ENCODE assay signal across 18 mouse cellular contexts in genomic region chr4:136917165-136917524, GRCm38 (mm10). TPM values are rescaled to one million over a fixed set of nuclear protein-coding genes. Genes with fewer than 3 reads are reported as not detected.
DNase-seq lines count a peak whose midpoint lies in the region; ATAC-seq and TF ChIP-seq lines count a peak whose summit lies in the region.
"Had no signal": no experiment of that assay in that cellular context is flagged by ENCODE, and none has a peak within 500 bp of the region (broad histone marks: within the 10 kb centered on the region; RNA-seq: fewer than 3 reads in every experiment).

No protein-coding gene starts in this region.

- 55% methylated on average over 7 of the region's 7 CpGs for WGBS in forebrain, embryonic 10.5 days
- 23% methylated on average over 7 of the region's 7 CpGs for WGBS in forebrain, postnatal 0 days
- 31% methylated on average over 5 of the region's 7 CpGs for WGBS in forebrain, embryonic 14.5 days
- 40% methylated on average over 7 of the region's 7 CpGs for WGBS in midbrain, embryonic 16.5 days

- H3K27ac ChIP-seq in forebrain, embryonic 10.5 days = 0 out of 2 replicates have a peak overlapping the region, but pooled peaks have one; percentile 26
- no peak overlapping the region for H3K27ac ChIP-seq in forebrain, postnatal 0 days (ENCODE audit: low read depth, low read length)
- H3K27ac ChIP-seq in forebrain, embryonic 14.5 days (ENCODE audit: low read depth, low read length) = 0 out of 2 replicates have a peak overlapping the region, but pooled peaks have one; percentile 50
- H3K27ac ChIP-seq in midbrain, embryonic 16.5 days (ENCODE audit: low read length) = peak overlapping the region; percentile 47
- H3K27ac ChIP-seq: heart, embryonic 10.5 days; intestine, embryonic 15.5 days had no signal

- no peaks in the 10 kb centered on the region for H3K36me3 ChIP-seq in forebrain, embryonic 10.5 days (replicated peaks)
- H3K36me3 ChIP-seq in forebrain, postnatal 0 days (ENCODE audit: insufficient read depth) = no peaks in the 10 kb centered on the region
- no peaks in the 10 kb centered on the region for H3K36me3 ChIP-seq in forebrain, embryonic 14.5 days (ENCODE audit: control insufficient read depth, insufficient read depth, low read length)
- no peaks in the 10 kb centered on the region for H3K36me3 ChIP-seq in midbrain, embryonic 16.5 days (ENCODE audit: control insufficient read depth, insufficient read depth, low read length)
- H3K36me3 ChIP-seq: heart, embryonic 10.5 days; intestine, embryonic 15.5 days had no signal

- no peak overlapping the region for H3K9ac ChIP-seq in forebrain, postnatal 0 days
- H3K9ac ChIP-seq in forebrain, embryonic 14.5 days (ENCODE audit: low read length) = no peak overlapping the region
- peak overlapping the region; percentile 43; the same call in 1 of the 2 replicates for H3K9ac ChIP-seq in midbrain, embryonic 16.5 days (ENCODE audit: low read depth, low read length)
- H3K9ac ChIP-seq: intestine, embryonic 15.5 days had no signal

- intact Hi-C loops in left cerebral cortex, postnatal 4 days (cut with DNase I) = no loop called here
- intact Hi-C loops in left cerebral cortex, postnatal 14 days (cut with DNase I) = no loop called here

- TF ChIP-seq CTCF in forebrain, postnatal 0 days (IDR thresholded peaks at IDR 0.05; ENCODE audit: low read depth) = no peak

- no peak for ATAC-seq in forebrain, postnatal 0 days
- ATAC-seq in forebrain, embryonic 14.5 days = no peak
- ATAC-seq in midbrain, embryonic 16.5 days = no peak
- ATAC-seq: intestine, embryonic 15.5 days had no signal

- no peaks in the 10 kb centered on the region for H3K9me3 ChIP-seq in forebrain, embryonic 10.5 days
- no peaks in the 10 kb centered on the region for H3K9me3 ChIP-seq in forebrain, postnatal 0 days (ENCODE audit: low read length)
- no peaks in the 10 kb centered on the region for H3K9me3 ChIP-seq in forebrain, embryonic 14.5 days (replicated peaks; ENCODE audit: control insufficient read depth, low read length)
- no peaks in the 10 kb centered on the region for H3K9me3 ChIP-seq in midbrain, embryonic 16.5 days (replicated peaks; ENCODE audit: control insufficient read depth, low read length, poor library complexity, severe bottlenecking)
- H3K9me3 ChIP-seq: heart, embryonic 10.5 days; intestine, embryonic 15.5 days had no signal

- H3K27me3 ChIP-seq in forebrain, embryonic 10.5 days (ENCODE audit: poor library complexity, severe bottlenecking) = peaks cover 18% of the 10 kb centered on the region
- H3K27me3 ChIP-seq in forebrain, postnatal 0 days (ENCODE audit: insufficient read depth, low read length) = peaks cover 4% of the 10 kb centered on the region; the same call in 1 of the 2 replicates
- no peaks in the 10 kb centered on the region for H3K27me3 ChIP-seq in forebrain, embryonic 14.5 days (replicated peaks; ENCODE audit: control insufficient read depth, insufficient read depth, low read length)
- no peaks in the 10 kb centered on the region; the same call in 1 of the 2 replicates for H3K27me3 ChIP-seq in midbrain, embryonic 16.5 days (ENCODE audit: control insufficient read depth, insufficient read depth, low read depth, low read length)

- H3K4me3 ChIP-seq in forebrain, embryonic 10.5 days = no peak overlapping the region
- H3K4me3 ChIP-seq in forebrain, postnatal 0 days (ENCODE audit: low read depth, low read length) = no peak overlapping the region
- H3K4me3 ChIP-seq in forebrain, embryonic 14.5 days (ENCODE audit: low read depth, low read length) = no peak overlapping the region
- no peak overlapping the region for H3K4me3 ChIP-seq in midbrain, embryonic 16.5 days (ENCODE audit: low read depth, low read length)
- H3K4me3 ChIP-seq: erythroblast, embryonic 14.5 days; heart, embryonic 10.5 days; intestine, embryonic 15.5 days had no signal

- DNase-seq in forebrain, embryonic 10.5 days (ENCODE audit: extremely low spot score, low spot score) = no peak
- no peak for DNase-seq in forebrain, postnatal 0 days
- DNase-seq in left cerebral cortex, postnatal 4 days = peak; percentile 55
- no peak for DNase-seq in left cerebral cortex, postnatal 14 days (ENCODE audit: low spot score in 2 of 2)
- no peak for DNase-seq in forebrain, embryonic 14.5 days (ENCODE audit: low spot score)
- no peak for DNase-seq in embryo, embryonic 9.5 days (ENCODE audit: extremely low spot score)
- DNase-seq in cerebellum, adult 9-10 months = no peak
- DNase-seq: gastrocnemius, postnatal 25 days; heart, postnatal 14 days; kidney, postnatal 36 days; layer of hippocampus, adult 9-11 months; lung, postnatal 36 days had no signal

- peaks cover 27% of the 10 kb centered on the region for H3K4me1 ChIP-seq in forebrain, embryonic 10.5 days
- H3K4me1 ChIP-seq in forebrain, postnatal 0 days (ENCODE audit: insufficient read depth) = peaks cover 6% of the 10 kb centered on the region; the same call in 1 of the 2 replicates
- peaks cover 15% of the 10 kb centered on the region for H3K4me1 ChIP-seq in forebrain, embryonic 14.5 days (ENCODE audit: control insufficient read depth, insufficient read depth, low read length)
- peaks cover 22% of the 10 kb centered on the region for H3K4me1 ChIP-seq in midbrain, embryonic 16.5 days (ENCODE audit: control insufficient read depth, insufficient read depth, low read length)
- H3K4me1 ChIP-seq: intestine, embryonic 15.5 days had no signal

- no peak overlapping the region for H3K4me2 ChIP-seq in forebrain, postnatal 0 days (ENCODE audit: low read depth)
- H3K4me2 ChIP-seq in forebrain, embryonic 14.5 days (ENCODE audit: low read length) = no peak overlapping the region
- H3K4me2 ChIP-seq in midbrain, embryonic 16.5 days (ENCODE audit: low read length) = no peak overlapping the region
- H3K4me2 ChIP-seq: intestine, embryonic 15.5 days had no signal

RNA-seq across cellular contexts. Expression of gene C1qa, which starts 18.5 kb away (rescaled TPM):
- polyA plus RNA-seq in forebrain, embryonic 10.5 days (2016; fragmentation: Nextera tagmentation; extraction: Ambion mirVana) = 4.5 TPM in 2 replicates
- 47.7 and 53.1 TPM in 2 replicates for total RNA-seq in forebrain, postnatal 0 days (2014; rRNA removed)
- polyA plus RNA-seq in forebrain, postnatal 0 days (2015; fragmentation: Nextera tagmentation; extraction: Ambion mirVana) = 42.2 and 43.5 TPM in 2 replicates
- total RNA-seq in left cerebral cortex, postnatal 4 days (2021) = 10 to 100 TPM; 12.5 to 14.2 TPM
- 10 to 100 TPM; 42.5 to 44.9 TPM for total RNA-seq in left cerebral cortex, postnatal 14 days (2021)
- polyA plus RNA-seq in forebrain, embryonic 14.5 days (2014; fragmentation: Nextera tagmentation; extraction: Ambion mirVana) = 24.3 and 28.1 TPM in 2 replicates
- 22.9 and 26.3 TPM in 2 replicates for polyA plus RNA-seq in midbrain, embryonic 16.5 days (2015; fragmentation: Nextera tagmentation; extraction: Ambion mirVana)
- total RNA-seq: CH12.LX; neutrophil, adult 5-6 weeks had no signal

RNA-seq across cellular contexts. Expression of gene C1qc, which starts 24.3 kb away (rescaled TPM):
- polyA plus RNA-seq in forebrain, embryonic 10.5 days (2016; fragmentation: Nextera tagmentation; extraction: Ambion mirVana) = 5.0 and 6.9 TPM in 2 replicates
- total RNA-seq in forebrain, postnatal 0 days (2014; rRNA removed) = 61.9 and 64.6 TPM in 2 replicates
- 46.1 and 49.3 TPM in 2 replicates for polyA plus RNA-seq in forebrain, postnatal 0 days (2015; fragmentation: Nextera tagmentation; extraction: Ambion mirVana)
- 10 to 100 TPM; 11.3 to 14.8 TPM for total RNA-seq in left cerebral cortex, postnatal 4 days (2021)
- 10 to 100 TPM; 39.4 to 40.1 TPM for total RNA-seq in left cerebral cortex, postnatal 14 days (2021)
- 22.3 and 25.6 TPM in 2 replicates for polyA plus RNA-seq in forebrain, embryonic 14.5 days (2014; fragmentation: Nextera tagmentation; extraction: Ambion mirVana)
- polyA plus RNA-seq in midbrain, embryonic 16.5 days (2015; fragmentation: Nextera tagmentation; extraction: Ambion mirVana) = 13.9 and 20.8 TPM in 2 replicates
- total RNA-seq: CH12.LX; neutrophil, adult 5-6 weeks had no signal

RNA-seq across cellular contexts. Expression of gene C1qb, which starts 31.2 kb away (rescaled TPM):
- 15.1 and 15.5 TPM in 2 replicates for polyA plus RNA-seq in forebrain, embryonic 10.5 days (2016; fragmentation: Nextera tagmentation; extraction: Ambion mirVana)
- total RNA-seq in forebrain, postnatal 0 days (2014; rRNA removed) = 53.9 and 57.1 TPM in 2 replicates
- polyA plus RNA-seq in forebrain, postnatal 0 days (2015; fragmentation: Nextera tagmentation; extraction: Ambion mirVana) = 67.4 and 78.2 TPM in 2 replicates
- total RNA-seq in left cerebral cortex, postnatal 4 days (2021) = 10 to 100 TPM; 15.3 to 17.2 TPM
- 10 to 100 TPM; 36.1 to 43.9 TPM for total RNA-seq in left cerebral cortex, postnatal 14 days (2021)
- polyA plus RNA-seq in forebrain, embryonic 14.5 days (2014; fragmentation: Nextera tagmentation; extraction: Ambion mirVana) = 45.2 and 45.8 TPM in 2 replicates
- polyA plus RNA-seq in midbrain, embryonic 16.5 days (2015; fragmentation: Nextera tagmentation; extraction: Ambion mirVana) = 29.3 and 40.8 TPM in 2 replicates
- total RNA-seq: CH12.LX; neutrophil, adult 5-6 weeks had no signal

RNA-seq across cellular contexts. Expression of gene Epha8, which starts 39.5 kb away (rescaled TPM):
- polyA plus RNA-seq in forebrain, embryonic 10.5 days (2016; fragmentation: Nextera tagmentation; extraction: Ambion mirVana) = 0.46 and 0.60 TPM in 2 replicates
- total RNA-seq in forebrain, postnatal 0 days (2014; rRNA removed) = 20.5 and 23.9 TPM in 2 replicates
- polyA plus RNA-seq in forebrain, postnatal 0 days (2015; fragmentation: Nextera tagmentation; extraction: Ambion mirVana) = 6.6 and 9.5 TPM in 2 replicates
- total RNA-seq in left cerebral cortex, postnatal 4 days (2021) = 10 to 100 TPM; 21.6 to 23.0 TPM
- 10 to 100 TPM in 1 of 2 experiments, 1 to 10 TPM in 1; 9.8 to 10.5 TPM for total RNA-seq in left cerebral cortex, postnatal 14 days (2021)
- polyA plus RNA-seq in forebrain, embryonic 14.5 days (2014; fragmentation: Nextera tagmentation; extraction: Ambion mirVana) = 1.9 and 3.1 TPM in 2 replicates
- polyA plus RNA-seq in midbrain, embryonic 16.5 days (2015; fragmentation: Nextera tagmentation; extraction: Ambion mirVana) = 18.4 and 20.7 TPM in 2 replicates
- total RNA-seq: CH12.LX; gastrocnemius, postnatal 25 days; heart, postnatal 14 days; neutrophil, adult 5-6 weeks had no signal
